Mouse (Mus musculus): Measurements from ENCODE around the gene Tsen54. TPM values are rescaled to one million over a fixed set of nuclear protein-coding genes. Genes with fewer than 3 reads are reported as not detected.

The Tsen54 gene
- polyA plus RNA-seq, 1 experiment from 2014 or later, result 18.7 TPM

- H3K27me3 ChIP-seq (replicated peaks; ENCODE audit: control insufficient read depth, insufficient read depth, low read length), result peaks cover 6% of the 10 kb centered on the region
- H3K4me1 ChIP-seq (ENCODE audit: control insufficient read depth, insufficient read depth, low read depth, low read length), result no peaks in the 10 kb centered on the region
- WGBS, result 23% methylated on average over 8 of the region's 8 CpGs
These were observed 18.5 kb downstream of the Tsen54 start for GRCm38 (mm10) chr11:115833021-115833513.

GRCm38 (mm10) chr11:115834033-115834432 is 19.5 kb downstream of the Tsen54 start:
- no peaks in the 10 kb centered on the region for H3K9me3 ChIP-seq (ENCODE audit: control insufficient read depth, low read length)
- H3K4me2 ChIP-seq (ENCODE audit: low read length), result no peak overlapping the region
- H3K4me1 ChIP-seq (ENCODE audit: control insufficient read depth, insufficient read depth, low read depth, low read length), result no peaks in the 10 kb centered on the region
- WGBS, result 61% methylated on average over 6 of the region's 6 CpGs
- H3K4me3 ChIP-seq (ENCODE audit: low read length), result no peak overlapping the region
- peaks cover 6% of the 10 kb centered on the region for H3K27me3 ChIP-seq (replicated peaks; ENCODE audit: control insufficient read depth, insufficient read depth, low read length)
- no peak overlapping the region for H3K27ac ChIP-seq (ENCODE audit: low read depth, low read length)
- no peak for ATAC-seq
- no peaks in the 10 kb centered on the region for H3K36me3 ChIP-seq (ENCODE audit: control insufficient read depth, insufficient read depth, low read length)
- H3K9ac ChIP-seq (ENCODE audit: low read depth, low read length), result no peak overlapping the region

More at GRCm38 (mm10) chr11:115833021-115833513, 18.5 kb downstream of the Tsen54 start:
- Histone ChIP-seq H3K4me3 (ENCODE audit: low read length) (no peak overlapping the region), H3K9me3 (ENCODE audit: control insufficient read depth, low read length) (no peaks in the 10 kb centered on the region), H3K9ac (ENCODE audit: low read depth, low read length) (no peak overlapping the region), H3K27ac (ENCODE audit: low read depth, low read length) (no peak overlapping the region), H3K4me2 (ENCODE audit: low read length) (no peak overlapping the region), H3K36me3 (ENCODE audit: control insufficient read depth, insufficient read depth, low read length) (no peaks in the 10 kb centered on the region)
- ATAC-seq, result no peak

DNA sequence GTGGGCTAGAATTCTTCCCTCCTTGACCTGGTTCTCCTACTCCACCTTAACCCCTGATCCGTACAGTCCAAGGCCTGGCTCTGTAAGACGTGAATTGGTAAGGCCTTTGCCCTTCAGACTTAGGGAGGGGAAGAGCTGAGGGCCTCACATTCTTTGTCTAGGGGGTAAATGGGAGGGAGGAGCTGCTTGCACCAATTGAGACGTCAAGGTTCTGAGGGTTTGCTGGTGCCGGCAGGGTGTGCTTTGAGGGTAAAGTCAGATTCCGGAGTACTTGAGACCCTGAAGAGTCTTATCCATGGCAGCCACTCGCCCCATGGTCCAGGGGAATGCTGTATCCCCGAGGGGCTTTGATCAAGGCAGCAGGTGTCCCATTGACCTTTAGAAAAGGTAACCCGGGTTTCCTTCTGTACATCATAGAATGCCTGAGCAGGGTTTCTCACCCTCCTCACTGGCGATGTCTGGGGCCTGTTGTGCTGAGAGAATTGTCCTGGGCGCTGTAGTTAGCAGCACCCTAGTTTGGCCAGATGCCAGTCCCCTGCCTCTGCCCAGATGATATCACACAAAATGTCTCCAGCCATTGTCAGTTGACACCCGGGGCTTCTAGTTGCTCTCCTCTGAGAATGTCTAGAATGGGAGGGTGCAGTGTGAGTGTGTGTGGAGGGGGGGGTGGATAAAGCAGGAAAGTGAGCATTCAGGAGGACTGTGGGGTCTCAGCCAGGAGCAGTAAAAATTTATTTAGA is 22.3 kb downstream of the Tsen54 start:
- no peak overlapping the region for H3K4me2 ChIP-seq (ENCODE audit: low read length)
- WGBS, result 35% methylated on average over 11 of the region's 11 CpGs
- H3K27me3 ChIP-seq (replicated peaks; ENCODE audit: control insufficient read depth, insufficient read depth, low read length), result no peaks in the 10 kb centered on the region
- no peak for ATAC-seq
- H3K9me3 ChIP-seq (ENCODE audit: control insufficient read depth, low read length), result no peaks in the 10 kb centered on the region
- H3K4me1 ChIP-seq (ENCODE audit: control insufficient read depth, insufficient read depth, low read depth, low read length), result no peaks in the 10 kb centered on the region
- H3K27ac ChIP-seq (ENCODE audit: low read depth, low read length), result no peak overlapping the region
- no peak overlapping the region for H3K4me3 ChIP-seq (ENCODE audit: low read length)
- H3K9ac ChIP-seq (ENCODE audit: low read depth, low read length), result no peak overlapping the region
- H3K36me3 ChIP-seq (ENCODE audit: control insufficient read depth, insufficient read depth, low read length), result no peaks in the 10 kb centered on the region

GRCm38 (mm10) chr11:115837606-115838345 is 23.3 kb downstream of the Tsen54 start:
- 94% methylated on average over 22 of the region's 22 CpGs for WGBS

DNA sequence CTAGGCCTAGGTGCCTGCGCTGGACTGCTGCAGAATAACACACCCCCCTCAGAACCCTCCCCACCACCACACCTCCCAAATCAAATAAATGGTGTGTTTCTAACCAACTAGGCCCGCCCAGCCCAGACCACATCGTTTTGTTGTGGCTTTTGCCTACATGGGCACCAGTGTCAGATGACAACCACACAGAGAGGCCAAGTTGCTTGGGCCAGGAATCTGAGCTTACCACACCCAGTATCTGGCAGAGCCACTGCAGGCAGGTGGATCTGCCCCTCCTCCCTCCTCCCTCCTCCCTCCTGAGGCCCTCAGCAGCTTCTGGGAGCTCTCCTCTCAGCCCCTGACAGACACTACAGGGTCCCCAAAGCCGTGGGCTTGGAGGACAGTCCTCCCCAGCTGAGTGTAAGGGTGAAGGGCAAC is 24.4 kb downstream of the Tsen54 start:
- Histone ChIP-seq H3K27ac (ENCODE audit: low read depth, low read length) (no peak overlapping the region), H3K4me3 (ENCODE audit: low read length) (no peak overlapping the region), H3K4me1 (ENCODE audit: control insufficient read depth, insufficient read depth, low read depth, low read length) (no peaks in the 10 kb centered on the region), H3K27me3 (replicated peaks; ENCODE audit: control insufficient read depth, insufficient read depth, low read length) (no peaks in the 10 kb centered on the region), H3K9me3 (ENCODE audit: control insufficient read depth, low read length) (no peaks in the 10 kb centered on the region), H3K9ac (ENCODE audit: low read depth, low read length) (no peak overlapping the region), H3K4me2 (ENCODE audit: low read length) (no peak overlapping the region), H3K36me3 (ENCODE audit: control insufficient read depth, insufficient read depth, low read length) (no peaks in the 10 kb centered on the region)
- no peak for ATAC-seq
- WGBS, result 50% methylated on average over 4 of the region's 4 CpGs

More at GRCm38 (mm10) chr11:115837606-115838345, 23.3 kb downstream of the Tsen54 start:
- H3K4me1 ChIP-seq (ENCODE audit: control insufficient read depth, insufficient read depth, low read depth, low read length), result no peaks in the 10 kb centered on the region
- H3K27ac ChIP-seq (ENCODE audit: low read depth, low read length), result no peak overlapping the region
- H3K27me3 ChIP-seq (replicated peaks; ENCODE audit: control insufficient read depth, insufficient read depth, low read length), result no peaks in the 10 kb centered on the region
- no peaks in the 10 kb centered on the region for H3K36me3 ChIP-seq (ENCODE audit: control insufficient read depth, insufficient read depth, low read length)
- H3K4me2 ChIP-seq (ENCODE audit: low read length), result no peak overlapping the region
- H3K9me3 ChIP-seq (ENCODE audit: control insufficient read depth, low read length), result no peaks in the 10 kb centered on the region
- no peak overlapping the region for H3K9ac ChIP-seq (ENCODE audit: low read depth, low read length)
- no peak for ATAC-seq
- H3K4me3 ChIP-seq (ENCODE audit: low read length), result no peak overlapping the region

GRCm38 (mm10) chr11:115839732-115840131 is 25.2 kb downstream of the Tsen54 start:
- Histone ChIP-seq H3K4me3 (ENCODE audit: low read length) (no peak overlapping the region), H3K27me3 (replicated peaks; ENCODE audit: control insufficient read depth, insufficient read depth, low read length) (no peaks in the 10 kb centered on the region), H3K36me3 (ENCODE audit: control insufficient read depth, insufficient read depth, low read length) (no peaks in the 10 kb centered on the region), H3K27ac (ENCODE audit: low read depth, low read length) (no peak overlapping the region), H3K9ac (ENCODE audit: low read depth, low read length) (no peak overlapping the region), H3K4me2 (ENCODE audit: low read length) (no peak overlapping the region), H3K9me3 (ENCODE audit: control insufficient read depth, low read length) (no peaks in the 10 kb centered on the region), H3K4me1 (ENCODE audit: control insufficient read depth, insufficient read depth, low read depth, low read length) (no peaks in the 10 kb centered on the region)
- ATAC-seq, result no peak
- 73% methylated on average over 3 of the region's 3 CpGs for WGBS

DNA sequence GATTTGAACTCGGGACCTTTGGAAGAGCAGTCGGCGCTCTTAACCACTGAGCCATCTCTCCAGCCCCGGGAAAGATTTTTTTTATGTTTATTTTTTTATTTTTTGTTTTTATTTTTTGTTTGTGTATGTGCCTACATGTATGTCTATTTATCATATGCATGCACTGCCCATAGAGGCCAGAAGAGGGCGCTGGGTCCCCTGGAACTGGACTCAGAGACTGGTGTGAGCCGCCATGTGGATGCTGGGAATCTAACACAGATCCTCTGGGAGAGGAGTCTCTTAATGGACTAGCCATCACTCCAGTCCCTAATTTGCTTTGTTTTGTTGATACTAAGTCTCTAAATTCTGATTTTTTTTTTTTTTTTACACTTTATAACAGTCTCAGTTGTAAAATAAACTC is 26.5 kb downstream of the Tsen54 start:
- no peak overlapping the region for H3K27ac ChIP-seq (ENCODE audit: low read depth, low read length)
- 86% methylated on average over 6 of the region's 6 CpGs for WGBS

GRCm38 (mm10) chr11:115841961-115842550 is 27.5 kb downstream of the Tsen54 start:
- H3K27me3 ChIP-seq (replicated peaks; ENCODE audit: control insufficient read depth, insufficient read depth, low read length), result no peaks in the 10 kb centered on the region
- no peak for ATAC-seq
- H3K9me3 ChIP-seq (ENCODE audit: control insufficient read depth, low read length), result no peaks in the 10 kb centered on the region
- no peak overlapping the region for H3K4me3 ChIP-seq (ENCODE audit: low read length)
- 33% methylated on average over 6 of the region's 6 CpGs for WGBS
- H3K4me1 ChIP-seq (ENCODE audit: control insufficient read depth, insufficient read depth, low read depth, low read length), result no peaks in the 10 kb centered on the region
- H3K9ac ChIP-seq (ENCODE audit: low read depth, low read length), result peak overlapping the region; percentile 22
- H3K36me3 ChIP-seq (ENCODE audit: control insufficient read depth, insufficient read depth, low read length), result no peaks in the 10 kb centered on the region
- H3K27ac ChIP-seq (ENCODE audit: low read depth, low read length), result peak overlapping the region; percentile 39; the same call in 1 of the 2 replicates
- no peak overlapping the region for H3K4me2 ChIP-seq (ENCODE audit: low read length)

More for the DNA sequence above, 26.5 kb downstream of the Tsen54 start:
- no peak overlapping the region for H3K4me3 ChIP-seq (ENCODE audit: low read length)
- H3K9ac ChIP-seq (ENCODE audit: low read depth, low read length), result no peak overlapping the region
- H3K27me3 ChIP-seq (replicated peaks; ENCODE audit: control insufficient read depth, insufficient read depth, low read length), result no peaks in the 10 kb centered on the region
- no peak overlapping the region for H3K4me2 ChIP-seq (ENCODE audit: low read length)
- H3K4me1 ChIP-seq (ENCODE audit: control insufficient read depth, insufficient read depth, low read depth, low read length), result no peaks in the 10 kb centered on the region
- no peaks in the 10 kb centered on the region for H3K36me3 ChIP-seq (ENCODE audit: control insufficient read depth, insufficient read depth, low read length)
- H3K9me3 ChIP-seq (ENCODE audit: control insufficient read depth, low read length), result no peaks in the 10 kb centered on the region
- ATAC-seq, result no peak
